Mouse (Mus musculus) spleen, adult 2 months (tissue): ENCODE results near the gene Babam1.

Experiments
- CTCF ChIP-seq: fragments of 200-500 bp; IDR thresholded peaks from 2 replicates; pipeline ENCODE4 v1.5.1; 2011; ENCODE audit warnings: mild to moderate bottlenecking, inconsistent platforms; ENCODE audit not compliant: insufficient read depth, insufficient read length, insufficient replicate concordance; ENCODE audit errors: extremely low read depth
- POLR2A ChIP-seq: fragments of 200-500 bp; IDR thresholded peaks from 2 replicates; pipeline ENCODE4 v1.6.1; 2011; ENCODE audit warnings: low read depth, low read length, inconsistent platforms

- TF ChIP-seq CTCF (no peak), POLR2A (no peak)
These were observed 3.8 kb upstream of the Babam1 start for GRCm38 (mm10) chr8:71392871-71393270.
